Mouse (Mus musculus) monocyte, adult 5-6 weeks (primary cell): Measurements from ENCODE around the gene Olfr1160. TPM values are rescaled to one million over a fixed set of nuclear protein-coding genes. Genes with fewer than 3 reads are reported as not detected.
"Not testable (repeated sequence)": the region's sequence is repeated elsewhere in the genome, so short reads cannot be mapped to it uniquely, and the experiment has no call there.

Experiments used
- ATAC-seq: fragments of 153-309, 156-312 bp; replicated peaks from 2 replicates; pipeline ENCODE4 v1.8.0; 2017; ENCODE audit warnings: mild to moderate bottlenecking; ENCODE audit not compliant: low TSS enrichment, insufficient number of reproducible peaks, severe bottlenecking, poor library complexity, low FRiP score
- total RNA-seq: library from RNA; stranded (forward); fragments of 200-1000, 200-491, 200-594 nt; gene quantifications from 3 replicates; pipeline ENCODE4 v1.2.3, GENCODE M21; 2017

The Olfr1160 gene
- total RNA-seq, result 0.32 TPM in 1 of 3 replicates, not detected in the others

DNA sequence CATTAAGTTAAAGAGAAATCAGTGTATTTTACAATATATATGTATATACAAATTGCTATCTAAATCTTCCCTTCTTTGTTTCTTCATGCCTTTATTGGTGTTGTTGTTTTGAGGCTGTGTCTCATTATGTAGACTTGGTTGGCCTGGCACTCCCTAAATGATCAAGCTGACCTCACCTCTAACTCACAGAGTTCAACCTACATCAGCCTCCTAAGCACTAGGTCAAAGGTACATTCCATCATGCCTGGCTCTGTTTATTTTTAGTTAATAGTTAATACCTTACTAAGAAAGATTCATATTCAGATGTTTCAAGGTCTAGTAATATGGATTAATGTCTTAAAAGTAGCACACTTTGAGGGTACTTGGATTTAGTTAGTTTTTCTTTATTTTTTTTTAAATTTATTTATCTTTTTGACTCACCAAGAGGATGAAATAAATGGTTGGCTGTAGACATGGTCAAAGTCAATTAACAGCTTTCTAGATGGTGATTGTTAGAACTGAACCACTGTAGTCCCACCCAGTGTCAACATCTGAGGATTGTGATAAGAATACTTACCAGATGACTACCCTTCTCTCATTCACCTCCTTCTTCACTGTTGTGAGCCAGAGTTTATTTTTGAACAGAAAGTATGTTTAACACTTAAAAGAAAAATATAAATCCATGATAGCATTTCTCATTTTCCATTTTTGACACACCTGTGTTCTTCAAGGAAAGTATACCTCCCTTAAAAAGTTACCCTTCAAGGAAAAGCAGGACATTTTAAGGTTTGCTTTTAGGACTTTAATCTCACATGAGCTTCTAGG, at the start of gene Olfr1160:
Gene Olfr1160 (minus strand): TSS at position 754 of the 804 bp plus-strand sequence.
- no peak for ATAC-seq

DNA sequence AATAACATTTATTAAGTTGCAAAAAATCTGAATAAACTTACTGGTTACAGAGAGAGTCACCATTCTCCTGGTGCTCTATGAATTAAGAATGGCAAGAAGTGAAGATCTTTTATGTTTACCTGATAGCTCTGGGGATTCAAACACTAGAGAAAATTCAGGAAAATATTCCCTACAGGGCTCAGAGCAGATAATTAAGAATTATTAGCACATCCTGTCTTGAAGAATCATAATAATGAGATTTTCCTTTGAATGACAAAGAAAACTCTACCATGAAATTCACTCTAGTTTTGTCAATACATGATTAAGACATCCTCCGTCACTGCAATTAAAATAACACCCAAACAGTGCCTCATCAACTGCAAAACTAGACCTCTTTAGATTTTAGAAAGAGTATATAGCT, 43.0 kb upstream of the Olfr1160 start, which contains the start of gene Olfr1162:
Gene Olfr1162 (minus strand): TSS at position 101 of the 400 bp plus-strand sequence.
- no peak for ATAC-seq

DNA sequence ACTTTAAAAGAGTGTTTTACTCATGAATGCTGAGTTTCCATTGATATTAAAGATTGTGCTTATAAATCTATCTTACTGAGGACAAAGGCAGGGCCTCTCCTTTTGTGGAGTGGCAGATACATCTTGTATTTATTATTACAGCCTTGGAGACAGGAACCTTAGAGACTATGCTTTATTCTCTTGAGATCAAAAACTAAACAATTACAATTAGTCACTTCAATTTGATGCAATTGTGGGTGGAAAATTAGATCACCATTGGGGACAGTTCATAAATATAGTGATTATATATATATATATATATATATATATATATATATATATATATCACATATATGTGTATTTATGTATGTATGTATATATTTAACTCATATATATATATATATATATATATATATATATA, 29.5 kb upstream of the Olfr1160 start, which contains the start of gene Olfr73:
Gene Olfr73 (minus strand): TSS at position 101 of the 400 bp plus-strand sequence.
- no peak for ATAC-seq

DNA sequence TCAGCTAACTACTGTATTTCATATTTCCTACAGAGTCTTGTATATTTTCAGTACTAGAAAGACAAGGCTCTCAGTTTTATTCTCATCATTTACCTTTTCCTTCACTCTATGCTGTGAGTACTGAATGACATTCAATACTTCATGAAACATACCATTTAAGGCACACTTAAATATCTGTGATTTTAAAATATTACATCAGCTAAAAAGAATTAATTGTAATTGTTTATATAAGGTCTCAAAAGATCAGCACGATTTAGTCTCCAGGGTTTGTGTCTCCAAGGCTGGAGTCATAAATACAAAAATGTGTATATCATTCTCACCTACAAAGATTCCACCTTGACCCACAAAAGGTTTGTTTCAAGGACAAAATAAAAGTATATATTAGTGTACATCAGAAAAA, 14.4 kb upstream of the Olfr1160 start, which contains the start of gene Olfr1161:
Gene Olfr1161 (plus strand): TSS at position 301 of the 400 bp plus-strand sequence.
- not testable (repeated sequence) for ATAC-seq

DNA sequence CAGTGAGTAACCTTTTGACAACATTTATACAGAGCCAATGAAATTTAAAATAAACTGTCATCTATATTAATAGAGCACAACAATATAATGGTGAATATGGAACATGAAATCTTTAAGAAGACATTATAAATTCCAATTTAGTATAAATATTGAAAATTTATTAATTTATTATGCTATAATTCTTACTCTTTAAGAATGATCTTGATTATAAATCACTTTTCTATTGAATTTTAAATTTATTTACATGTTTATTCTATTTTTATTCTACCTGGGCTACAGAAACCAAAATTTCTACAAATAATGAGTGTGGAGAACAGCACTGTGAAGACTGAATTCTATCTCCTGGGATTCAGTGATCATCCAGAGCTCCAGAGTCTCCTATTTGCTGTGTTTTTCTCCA, 18.3 kb downstream of the Olfr1160 start, which contains the start of gene Olfr1158:
Gene Olfr1158 (plus strand): TSS at position 301 of the 400 bp plus-strand sequence.
- no peak for ATAC-seq

DNA sequence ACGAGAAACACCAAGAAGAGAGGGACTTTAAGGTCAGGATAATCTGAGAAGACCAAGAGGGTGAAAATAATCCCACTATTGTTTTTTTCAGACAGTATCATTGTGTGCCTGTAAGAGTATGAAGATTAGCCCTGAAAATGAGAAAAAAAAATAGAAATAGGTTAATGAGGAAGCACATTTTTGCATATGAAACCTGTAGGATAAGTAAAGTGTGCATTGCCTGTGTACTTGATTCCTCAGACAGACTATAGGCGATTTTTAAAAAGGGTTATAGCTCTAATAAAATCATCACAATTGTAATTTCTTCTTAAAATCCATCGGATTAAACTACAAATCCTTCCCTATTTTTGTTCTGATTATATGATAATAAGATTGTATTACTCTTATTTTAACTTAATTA, 33.5 kb downstream of the Olfr1160 start, which contains the start of gene Olfr74:
Gene Olfr74 (minus strand): TSS at position 101 of the 400 bp plus-strand sequence.
- ATAC-seq, result no peak

DNA sequence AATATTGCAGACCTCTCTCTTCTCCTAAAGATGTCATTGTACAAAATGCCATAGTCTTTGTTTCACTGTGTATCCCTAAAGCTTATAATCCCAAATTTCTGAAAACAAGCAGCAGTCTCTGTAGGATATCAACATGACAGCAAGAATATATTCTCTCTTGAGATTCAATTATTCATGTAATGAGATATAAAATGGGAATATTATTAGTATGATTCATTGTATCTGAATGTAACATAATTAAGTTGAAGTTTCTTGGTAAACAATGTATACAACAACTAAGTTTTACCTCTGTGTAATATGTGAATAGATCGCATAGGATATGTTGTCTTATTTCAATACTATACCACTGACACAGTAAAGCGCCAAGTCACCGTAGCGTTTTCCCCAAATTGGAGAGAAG, 39.9 kb downstream of the Olfr1160 start, which contains the start of gene Olfr1157:
Gene Olfr1157 (minus strand): TSS at position 101 of the 400 bp plus-strand sequence.
- no peak for ATAC-seq

DNA sequence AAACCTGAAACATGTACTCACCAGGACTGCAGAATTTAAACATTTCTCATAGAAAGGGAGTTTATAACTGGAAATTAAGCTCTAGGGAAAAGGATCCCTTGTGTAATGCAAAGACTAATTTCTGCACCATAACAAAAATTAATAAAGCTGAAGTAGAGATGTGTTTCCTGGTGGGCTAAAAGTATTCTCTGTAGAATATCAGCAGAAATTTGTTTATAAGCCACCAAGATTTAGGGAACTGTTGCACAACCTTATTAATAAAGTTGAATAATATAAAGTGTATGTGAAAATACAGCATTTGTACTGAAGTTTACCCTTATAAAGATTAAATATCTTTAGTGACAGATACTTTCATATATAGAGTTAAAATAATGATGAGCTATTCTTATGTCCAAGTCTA, 55.1 kb downstream of the Olfr1160 start, which contains the start of gene Olfr1156:
Gene Olfr1156 (minus strand): TSS at position 101 of the 400 bp plus-strand sequence.
- no peak for ATAC-seq

Other genes starting within 250 kb of the Olfr1160 start
- gene Olfr152, start 228.8 kb downstream of the Olfr1160 start, total RNA-seq, result 1.2 TPM in 1 of 3 replicates, not detected in the others
- not detected in 3 replicates for gene Olfr1143, start 207.7 kb downstream of the Olfr1160 start, total RNA-seq
- not detected in 3 replicates for gene Olfr1145, start 198.4 kb downstream of the Olfr1160 start, total RNA-seq
- gene Olfr1148, start 177.7 kb downstream of the Olfr1160 start, total RNA-seq, result not detected in 3 replicates
- not detected in 3 replicates for gene Olfr1150-ps1, start 164.3 kb downstream of the Olfr1160 start, total RNA-seq
- not detected in 3 replicates for gene Olfr1151, start 152.4 kb downstream of the Olfr1160 start, total RNA-seq
- not detected in 3 replicates for gene Olfr1152, start 141.8 kb downstream of the Olfr1160 start, total RNA-seq
- not detected in 3 replicates for gene Olfr1153, start 113.3 kb downstream of the Olfr1160 start, total RNA-seq
- not detected in 3 replicates for gene Olfr1154, start 103.1 kb downstream of the Olfr1160 start, total RNA-seq
- not detected in 3 replicates for gene Olfr1155, start 63.1 kb downstream of the Olfr1160 start, total RNA-seq
- gene Olfr1156, start 55.2 kb downstream of the Olfr1160 start, total RNA-seq, result not detected in 3 replicates
- gene Olfr1157, start 40.0 kb downstream of the Olfr1160 start, total RNA-seq, result not detected in 3 replicates
- gene Olfr74, start 33.6 kb downstream of the Olfr1160 start, total RNA-seq, result not detected in 3 replicates
- gene Olfr1158, start 18.2 kb downstream of the Olfr1160 start, total RNA-seq, result not detected in 3 replicates
- not detected in 3 replicates for gene Olfr1161, start 14.5 kb upstream of the Olfr1160 start, total RNA-seq
- gene Olfr73, start 29.4 kb upstream of the Olfr1160 start, total RNA-seq, result not detected in 3 replicates
- gene Olfr1162, start 42.9 kb upstream of the Olfr1160 start, total RNA-seq, result not detected in 3 replicates
- gene Olfr1163, start 63.6 kb upstream of the Olfr1160 start, total RNA-seq, result not detected in 3 replicates
- gene Olfr1164, start 85.7 kb upstream of the Olfr1160 start, total RNA-seq, result not detected in 3 replicates
- not detected in 3 replicates for gene Olfr1166, start 120.0 kb upstream of the Olfr1160 start, total RNA-seq
- not detected in 3 replicates for gene Olfr1167, start 146.9 kb upstream of the Olfr1160 start, total RNA-seq
- not detected in 3 replicates for gene Olfr1168, start 173.6 kb upstream of the Olfr1160 start, total RNA-seq
- not detected in 3 replicates for gene Olfr1170, start 220.1 kb upstream of the Olfr1160 start, total RNA-seq